Mouse (Mus musculus): ENCODE measurements around the gene Aspscr1.
"Not testable (repeated sequence)": the region's sequence is repeated elsewhere in the genome, so short reads cannot be mapped to it uniquely, and the experiment has no call there.

The Aspscr1 gene

DNA sequence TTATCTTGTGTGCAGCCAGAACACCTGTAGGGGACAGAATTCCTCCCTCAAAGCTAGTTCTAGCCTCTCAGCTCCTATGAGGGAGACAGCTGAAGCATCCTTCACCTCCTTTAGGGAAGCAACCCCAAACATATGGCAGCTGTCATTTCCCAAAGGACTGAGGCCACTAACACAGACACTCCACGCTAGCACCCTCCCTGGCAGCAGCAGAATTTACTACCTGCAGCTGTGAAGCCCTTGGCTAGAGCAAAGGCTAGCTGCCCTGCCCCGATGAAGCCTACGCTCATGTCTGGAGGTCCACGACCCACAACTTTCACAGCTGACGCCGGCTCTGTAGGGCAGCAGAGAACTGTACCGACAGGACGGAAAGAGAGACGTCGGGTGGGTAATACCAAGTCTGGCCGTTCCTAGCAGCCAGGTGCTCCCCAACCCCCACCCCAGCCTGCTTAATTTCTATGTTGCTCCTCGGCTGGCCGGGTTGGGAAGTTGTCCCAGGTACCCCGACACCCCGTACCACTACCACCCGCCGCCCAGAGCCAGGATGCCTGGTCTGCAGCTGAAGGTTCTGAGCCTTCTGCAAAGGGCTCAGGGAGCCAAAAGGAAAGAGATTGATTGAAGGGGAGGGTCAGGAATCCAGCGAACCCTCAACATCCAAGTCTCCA is 29.7 kb upstream of the Aspscr1 start:
- DNase-seq = peak; percentile 31 to 33

DNA sequence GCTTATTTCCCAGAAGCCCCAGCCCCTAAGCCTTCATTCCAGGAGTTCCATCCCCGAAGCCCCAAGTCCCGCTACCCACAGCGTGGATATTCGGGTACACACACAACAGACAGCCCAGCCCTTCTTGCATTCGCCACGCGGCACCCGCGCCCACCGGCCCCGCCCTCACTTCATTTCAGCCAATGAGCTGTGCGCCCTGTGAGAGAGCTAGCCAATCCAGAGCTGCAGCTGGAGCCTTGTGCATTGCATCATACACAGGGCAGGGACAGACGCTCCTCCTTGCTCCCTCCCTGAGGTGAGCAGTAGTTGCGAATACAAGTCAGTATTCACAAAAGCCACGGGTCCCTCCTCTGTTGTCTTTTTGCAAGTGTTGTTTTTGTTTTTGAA is 29.2 kb upstream of the Aspscr1 start, which contains the start of gene Pycr1:
Gene Pycr1, minus strand, starts transcription at position 169 of the 387 bp plus-strand sequence.
- DNase-seq = peak; percentile 91 to 92

DNA sequence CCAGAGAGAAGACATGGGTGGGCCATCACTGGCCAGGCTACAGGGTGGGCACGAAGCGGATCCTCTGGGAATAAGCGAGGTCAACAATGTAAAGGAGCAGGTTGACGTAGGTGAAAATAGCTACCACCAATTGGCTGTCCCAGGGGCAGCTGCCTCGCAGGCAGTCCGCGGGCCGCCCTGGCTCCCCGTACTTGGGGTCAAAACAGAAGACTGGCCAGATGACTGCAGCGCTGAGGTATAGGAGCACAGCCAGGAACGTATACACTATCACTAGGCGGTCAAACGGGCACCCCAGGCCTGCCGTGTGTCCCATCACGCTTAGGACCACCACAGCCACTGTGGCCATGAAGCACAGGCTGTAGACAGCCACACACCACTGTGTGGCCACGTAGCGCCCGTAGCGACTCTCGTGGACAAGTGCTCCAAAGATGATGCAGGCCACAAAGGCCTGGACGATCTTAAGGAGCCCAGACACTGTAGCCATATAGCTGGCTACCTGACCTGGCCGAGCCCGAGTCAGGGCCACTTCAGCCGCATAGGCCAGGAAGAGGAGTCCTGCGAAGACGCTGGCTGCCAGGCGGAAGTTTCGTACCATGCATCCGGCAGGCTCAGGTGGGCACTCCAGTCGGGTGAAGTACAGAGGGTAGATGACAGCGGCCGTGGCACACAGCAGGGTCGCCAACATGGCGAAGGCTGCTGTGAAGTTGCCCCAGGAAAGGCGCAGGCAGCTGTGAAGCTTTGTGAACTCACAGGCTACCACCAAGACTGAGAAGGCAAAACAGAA is 25.5 kb upstream of the Aspscr1 start:
- no peak for DNase-seq

DNA sequence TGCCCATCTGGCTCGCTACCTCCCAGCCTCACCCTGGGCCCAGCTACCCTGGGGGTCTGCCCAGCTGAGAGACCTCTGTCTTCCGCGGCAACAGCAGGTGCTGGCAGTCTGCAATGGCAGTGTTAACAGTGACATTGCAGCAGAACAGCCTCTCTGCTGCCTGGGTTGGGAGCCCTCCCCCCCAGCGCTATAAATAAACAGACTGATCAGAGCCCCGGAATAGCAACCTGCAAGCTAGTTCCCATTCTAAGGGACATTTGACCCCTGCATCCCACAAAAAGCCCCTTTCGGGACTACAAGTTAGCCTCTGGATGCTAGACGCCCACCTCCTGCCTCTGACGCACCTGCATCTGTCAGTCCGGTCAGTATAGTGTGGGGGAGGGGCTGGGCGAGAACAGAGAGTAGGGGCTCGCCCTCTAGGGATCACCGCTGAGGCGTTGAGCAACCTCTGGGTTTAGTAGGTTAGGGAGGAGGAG is 24.7 kb upstream of the Aspscr1 start, which contains the start of gene Myadml2:
Gene Myadml2, minus strand, starts transcription at position 158 of the 476 bp plus-strand sequence.
- DNase-seq = peak in 1 of 2 experiments; percentile 49

DNA sequence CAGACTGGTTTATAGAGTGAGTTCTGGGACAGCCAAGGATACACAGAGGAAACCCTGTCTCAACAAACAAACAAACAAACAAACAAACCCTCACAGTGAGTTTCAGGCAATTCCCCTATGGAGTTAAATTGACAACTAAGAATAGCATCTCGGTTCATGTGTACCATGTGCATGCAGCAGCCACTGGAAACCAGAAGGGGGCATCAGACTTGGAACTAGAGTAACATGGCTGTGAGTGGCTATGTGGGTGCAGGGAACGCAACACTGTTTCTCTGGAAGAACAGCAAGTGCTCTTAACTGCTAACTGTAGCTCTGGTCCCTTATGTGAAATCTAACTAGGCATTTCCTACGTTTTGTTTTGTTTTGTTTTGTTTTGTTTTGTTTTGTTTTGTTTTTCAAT is 20.9 kb upstream of the Aspscr1 start:
- DNase-seq = no peak

DNA sequence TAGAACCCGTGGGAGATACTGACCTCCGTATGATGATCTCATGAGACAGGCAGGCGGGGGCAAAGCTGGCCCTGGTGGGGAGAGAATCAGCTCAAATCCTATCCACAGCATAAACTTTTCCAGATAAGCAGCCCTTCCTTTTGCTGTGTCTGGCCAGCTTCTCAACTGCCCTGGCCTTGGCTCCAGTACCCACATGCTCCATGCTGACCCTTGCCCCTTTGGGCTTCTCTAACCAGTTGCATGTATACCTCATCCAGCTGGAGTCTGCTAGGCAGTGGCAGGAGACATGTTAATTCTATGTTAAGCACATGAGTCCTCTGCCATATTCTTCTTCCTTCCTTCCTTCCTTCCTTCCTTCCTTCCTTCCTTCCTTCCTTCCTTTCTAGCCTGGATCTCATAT is 18.0 kb upstream of the Aspscr1 start:
- no peak for DNase-seq

DNA sequence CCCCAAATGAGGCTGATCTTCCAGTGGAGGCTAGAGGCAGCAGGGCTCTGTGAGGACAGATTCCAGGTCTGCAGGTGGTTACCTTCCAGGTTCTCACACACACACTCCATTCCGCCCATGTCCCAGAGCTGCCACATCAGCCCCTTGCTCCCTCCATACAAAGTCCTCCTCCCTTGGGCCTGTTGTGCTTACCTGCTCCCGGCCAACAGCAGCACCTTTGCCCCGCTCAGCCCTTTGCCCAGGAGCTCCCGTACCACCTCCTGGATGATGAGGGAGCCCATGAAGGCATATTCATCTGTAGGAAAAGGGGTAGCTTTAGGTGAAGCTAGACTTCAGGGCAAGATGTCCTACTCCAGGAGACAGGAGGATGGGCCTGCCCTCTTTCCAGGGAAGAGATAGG is 15.5 kb upstream of the Aspscr1 start:
- DNase-seq = no peak

DNA sequence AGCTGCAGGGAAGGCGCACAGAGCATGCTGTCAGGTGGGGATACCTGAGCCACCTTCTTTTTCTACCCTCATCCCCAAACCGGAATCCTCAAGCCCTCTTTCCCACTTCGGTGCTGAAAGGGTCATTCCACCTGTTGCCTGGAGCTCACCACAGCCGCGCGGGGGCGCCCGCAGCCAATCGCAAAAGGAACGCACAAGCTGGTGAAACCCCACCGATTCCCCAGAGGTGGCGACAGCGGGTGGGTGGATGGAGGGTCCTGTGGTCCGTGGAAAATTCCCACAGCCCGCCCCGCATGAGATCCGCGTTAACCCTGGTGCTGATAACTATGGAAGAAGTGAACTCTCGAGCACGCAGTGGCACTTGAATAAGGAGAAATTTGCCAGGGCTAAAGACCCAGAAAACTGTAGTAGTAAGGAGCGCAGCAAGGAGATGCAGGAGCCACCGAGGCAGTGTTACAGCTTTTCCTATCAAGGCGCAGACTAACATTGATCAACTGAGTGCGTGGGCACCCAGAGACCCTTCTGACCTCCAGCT is 13.8 kb upstream of the Aspscr1 start:
- peak; percentile 62 to 70 for DNase-seq

DNA sequence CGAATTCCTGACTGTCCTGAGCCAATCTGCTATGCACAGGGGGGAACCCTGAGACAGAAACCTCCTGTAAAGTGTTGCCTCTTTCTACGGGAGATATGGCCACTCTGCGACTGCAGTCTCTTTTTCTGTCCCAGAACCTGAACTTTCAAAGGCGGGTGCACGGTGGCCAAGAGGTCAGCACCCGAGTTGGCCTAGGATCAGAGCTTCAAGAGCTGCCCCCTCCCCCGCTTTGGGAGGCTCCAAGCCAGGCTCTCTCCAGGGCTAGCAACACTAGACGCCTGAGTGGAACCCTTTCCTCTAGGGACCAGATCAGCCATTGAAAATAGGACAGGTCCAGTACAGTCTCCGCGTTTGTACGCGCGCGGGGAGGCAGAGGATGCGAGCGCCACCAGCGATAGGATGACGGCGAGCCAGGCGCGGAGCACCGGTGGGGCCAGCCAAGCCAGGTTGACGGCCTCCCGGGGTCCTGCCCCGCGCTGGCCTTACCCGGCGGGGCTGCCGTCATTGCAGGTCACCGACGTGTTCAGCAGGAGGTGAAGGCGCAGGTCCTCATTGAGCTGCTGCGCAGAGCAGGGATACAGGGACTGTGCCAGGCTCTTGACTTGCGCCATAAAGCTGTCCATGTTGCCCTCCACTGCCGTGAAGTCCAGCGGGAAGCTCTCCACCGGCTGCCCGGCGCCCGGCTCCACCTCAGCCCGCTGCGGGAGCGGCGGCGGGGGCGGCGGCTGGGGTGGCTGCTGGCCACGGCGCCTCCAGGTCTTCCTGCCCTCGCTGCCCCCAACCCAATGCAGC is 13.1 kb upstream of the Aspscr1 start:
- no peak for DNase-seq

DNA sequence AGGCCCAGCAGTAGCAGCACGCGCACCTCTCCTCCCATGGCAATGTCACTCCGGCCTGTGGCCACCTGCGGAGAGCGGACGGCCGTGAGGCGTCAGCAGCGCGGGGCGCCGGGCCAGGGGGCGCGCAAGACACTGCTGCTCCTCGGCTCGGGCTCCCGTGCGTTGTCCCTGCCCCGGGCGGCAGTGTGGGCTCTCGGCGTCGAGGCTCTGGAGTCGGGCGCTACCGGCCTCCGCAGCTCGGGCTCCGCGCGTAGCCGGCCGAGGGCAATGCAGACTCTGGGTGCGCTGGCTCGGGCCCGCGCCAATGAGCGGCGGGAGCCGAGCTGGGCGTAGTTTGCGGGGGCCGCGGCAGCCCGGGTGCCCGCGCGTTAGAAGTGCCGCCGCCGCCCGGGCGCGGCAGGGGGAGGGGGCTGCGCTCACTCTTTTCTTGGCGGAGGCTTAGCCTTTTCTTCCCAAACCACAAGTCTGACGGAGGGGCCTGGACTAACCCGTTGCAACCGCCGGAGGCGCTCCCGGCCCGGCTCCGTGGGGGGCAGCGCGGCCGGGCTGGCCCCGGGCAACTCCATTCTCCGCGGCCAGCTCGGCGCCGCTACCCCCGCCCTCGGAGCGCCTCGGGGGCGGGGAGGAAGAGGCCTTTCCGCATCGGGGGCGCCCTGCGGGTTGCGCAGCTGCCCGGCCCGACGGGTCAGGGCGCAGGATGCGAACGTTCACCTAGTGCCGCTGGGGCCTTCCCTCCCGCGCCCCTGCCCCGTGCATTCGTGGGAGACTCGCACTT is 12.3 kb upstream of the Aspscr1 start:
- DNase-seq = no peak

DNA sequence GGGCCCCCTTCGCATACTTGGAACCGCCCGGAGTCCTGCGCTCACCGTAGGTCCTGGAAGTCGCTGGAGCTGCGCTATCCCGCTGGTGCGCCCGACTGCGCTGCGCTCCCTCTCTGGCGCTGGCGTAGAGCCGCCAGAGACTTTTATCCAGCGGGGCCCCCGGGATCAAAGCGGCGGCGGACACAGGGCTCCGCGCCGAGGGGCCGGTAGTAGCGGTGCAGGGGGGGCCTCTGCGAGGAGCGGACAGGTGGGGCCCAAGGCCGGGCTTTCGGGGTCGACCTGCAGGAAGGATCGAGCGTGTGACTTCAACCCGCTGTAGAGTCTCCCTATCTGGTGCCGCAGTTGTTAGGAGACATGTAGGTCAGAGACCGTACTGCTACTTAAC is 11.7 kb upstream of the Aspscr1 start, which contains the start of gene Notum:
Gene Notum, minus strand, starts transcription at position 100 of the 385 bp plus-strand sequence.
- DNase-seq = no peak

DNA sequence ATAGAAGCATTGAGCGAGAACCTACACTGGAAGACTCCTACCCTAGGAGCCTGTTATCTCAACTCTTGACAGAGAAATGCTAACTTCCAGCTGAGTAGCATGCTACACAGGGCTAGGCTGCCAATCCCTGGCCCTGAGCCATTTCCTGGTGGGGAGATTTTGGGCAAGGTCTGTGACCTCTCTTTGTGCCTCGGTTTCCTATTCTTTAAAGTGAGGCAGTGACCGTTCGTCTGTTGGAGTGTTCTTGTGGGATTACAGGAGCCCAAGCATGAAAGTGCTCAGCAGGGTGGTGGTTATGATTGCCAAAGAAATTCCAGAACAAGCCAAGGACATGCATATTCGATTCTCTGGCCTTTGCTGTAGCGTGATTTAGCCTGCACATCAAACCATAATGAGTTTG is 10.0 kb upstream of the Aspscr1 start:
- DNase-seq = no peak

DNA sequence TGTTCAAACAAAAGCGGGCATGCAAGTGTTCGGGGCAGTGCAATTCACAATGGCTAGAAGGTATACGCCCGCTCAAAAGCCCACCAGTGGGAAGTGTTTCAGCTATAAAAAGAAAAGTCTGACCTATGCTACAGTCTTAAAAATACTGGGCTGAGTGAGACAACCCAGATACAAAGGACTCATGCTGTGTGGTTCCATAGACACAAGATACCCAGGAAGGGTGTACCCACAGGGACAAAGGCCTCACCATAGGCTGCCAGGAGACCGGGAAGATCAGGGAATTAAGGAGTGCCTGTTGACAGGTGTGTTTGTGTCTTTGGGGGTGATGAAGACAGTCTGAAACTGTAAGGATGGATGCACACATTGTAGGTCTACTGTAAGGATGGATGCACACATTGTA is 9.1 kb upstream of the Aspscr1 start:
- no peak for DNase-seq

DNA sequence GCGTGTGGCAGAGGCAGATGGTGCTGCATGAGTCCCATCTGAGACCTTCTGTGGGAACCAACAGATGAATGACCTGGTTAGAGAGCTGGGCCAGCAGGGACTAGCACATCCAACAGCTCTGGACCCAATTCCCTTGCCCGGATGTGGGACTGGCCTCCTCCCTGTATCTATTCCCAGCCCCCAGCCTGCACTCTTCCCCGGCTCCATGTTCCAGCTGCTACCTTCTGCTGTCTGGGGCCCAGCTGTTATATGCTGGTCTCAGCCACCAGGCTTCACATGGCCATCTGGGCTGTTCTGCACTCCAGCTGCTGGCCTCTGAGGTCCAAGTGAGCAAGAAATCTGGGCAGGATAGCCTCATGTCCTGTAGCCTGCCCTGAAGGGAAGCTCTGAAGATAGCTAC is 7.4 kb upstream of the Aspscr1 start:
- DNase-seq = no peak

DNA sequence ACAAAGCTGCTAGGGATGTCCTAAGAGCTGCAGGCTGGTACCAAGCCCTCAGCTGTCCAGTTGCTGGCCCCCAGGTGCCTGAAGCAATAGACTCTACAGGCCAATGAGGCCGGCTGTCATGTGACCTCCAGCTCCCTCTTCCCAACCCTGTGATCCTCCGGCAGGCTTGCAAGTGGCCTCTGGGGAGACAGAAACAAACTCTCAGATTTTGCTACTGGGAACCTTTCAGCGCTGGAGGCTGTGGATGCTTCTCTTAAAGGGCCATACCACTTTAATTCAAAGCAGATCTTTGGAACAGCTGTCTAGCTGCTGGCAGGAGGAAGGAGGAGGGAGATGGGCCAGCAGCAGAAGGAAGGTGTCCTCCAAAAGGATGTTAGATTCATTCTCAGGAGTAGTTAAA is 6.2 kb upstream of the Aspscr1 start:
- no peak for DNase-seq

DNA sequence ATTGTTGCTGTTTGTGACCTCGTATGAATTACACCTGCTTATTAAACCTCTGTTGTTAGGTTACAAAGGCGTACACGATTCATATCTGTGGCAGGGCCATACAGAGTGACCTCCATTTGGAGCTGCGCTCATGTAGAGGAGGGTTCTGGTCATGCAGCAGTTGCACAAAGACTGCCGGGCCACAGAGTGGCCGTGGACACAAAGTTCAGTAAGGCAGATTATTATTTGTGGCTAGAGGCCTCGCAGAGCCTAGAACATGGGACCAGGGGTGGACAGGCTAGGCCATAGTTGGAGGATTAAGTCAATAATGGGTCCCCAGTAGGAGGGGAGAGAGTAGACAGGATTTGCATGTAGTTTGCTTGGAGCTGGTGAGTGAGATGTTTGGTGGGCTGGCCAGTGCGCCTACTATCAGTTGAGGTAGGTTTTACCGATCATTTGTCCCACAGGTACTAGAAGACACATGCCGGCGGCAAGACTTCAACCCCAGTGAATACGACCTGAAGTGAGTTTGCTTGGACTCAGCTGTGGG is 885 bp downstream of the Aspscr1 start:
- DNase-seq = no peak

DNA sequence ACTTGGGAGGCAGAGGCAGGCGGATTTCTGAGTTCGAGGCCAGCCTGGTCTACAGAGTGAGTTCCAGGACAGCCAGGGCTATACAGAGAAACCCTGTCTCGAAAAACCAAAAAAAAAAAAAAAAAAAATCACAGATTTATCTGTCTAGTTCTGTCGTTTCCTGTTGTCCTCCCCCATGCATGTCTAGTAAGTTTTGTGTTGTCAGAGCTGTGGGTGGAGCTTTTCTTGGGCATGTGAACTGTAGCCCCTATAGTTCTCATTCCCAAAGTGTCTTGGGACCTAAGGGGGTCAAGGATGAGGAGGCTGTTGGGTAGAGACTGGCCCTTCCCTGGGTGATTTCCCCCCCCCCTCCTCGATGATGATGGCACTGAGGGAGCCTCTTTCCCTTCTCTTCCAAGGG is 3.1 kb downstream of the Aspscr1 start:
- DNase-seq = not testable (repeated sequence)

DNA sequence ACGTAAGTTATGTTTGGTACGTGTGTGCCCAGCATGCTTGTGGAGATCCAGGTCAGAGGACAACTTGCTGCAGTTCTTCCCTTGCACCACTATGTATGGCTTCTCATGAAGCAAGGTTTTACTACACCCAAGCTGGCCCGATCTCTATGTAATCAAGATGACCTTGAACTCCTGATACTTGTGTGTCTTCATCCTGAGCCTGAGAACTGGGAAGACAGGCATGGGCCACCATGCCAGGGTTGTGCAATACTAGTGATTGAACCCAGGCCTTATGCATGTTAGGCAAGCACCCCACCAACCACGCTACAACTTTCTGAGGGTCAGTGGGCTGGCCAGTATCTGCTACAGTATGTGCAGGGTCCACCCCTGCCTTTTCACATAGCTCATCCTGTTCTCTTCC is 4.2 kb downstream of the Aspscr1 start:
- no peak for DNase-seq

DNA sequence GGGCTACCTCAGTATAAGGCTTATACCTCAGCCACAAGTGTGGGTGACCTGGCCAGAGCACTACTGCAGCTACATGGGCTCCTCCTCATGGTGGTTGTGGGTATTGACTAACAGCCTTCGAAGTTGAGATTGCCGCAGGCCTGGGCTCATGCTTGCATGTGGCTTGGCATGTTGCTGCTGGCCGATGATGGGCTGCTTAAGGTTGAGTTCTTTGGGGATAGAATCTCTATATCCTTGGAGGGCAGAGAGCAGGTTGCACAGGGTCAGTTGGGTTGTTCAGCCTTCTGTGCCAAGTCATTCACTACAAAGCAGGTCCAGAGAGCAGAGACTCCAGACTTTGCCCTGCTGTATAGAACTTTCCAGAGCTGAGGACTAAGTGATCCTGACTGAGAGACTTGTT is 7.1 kb downstream of the Aspscr1 start:
- no peak for DNase-seq

DNA sequence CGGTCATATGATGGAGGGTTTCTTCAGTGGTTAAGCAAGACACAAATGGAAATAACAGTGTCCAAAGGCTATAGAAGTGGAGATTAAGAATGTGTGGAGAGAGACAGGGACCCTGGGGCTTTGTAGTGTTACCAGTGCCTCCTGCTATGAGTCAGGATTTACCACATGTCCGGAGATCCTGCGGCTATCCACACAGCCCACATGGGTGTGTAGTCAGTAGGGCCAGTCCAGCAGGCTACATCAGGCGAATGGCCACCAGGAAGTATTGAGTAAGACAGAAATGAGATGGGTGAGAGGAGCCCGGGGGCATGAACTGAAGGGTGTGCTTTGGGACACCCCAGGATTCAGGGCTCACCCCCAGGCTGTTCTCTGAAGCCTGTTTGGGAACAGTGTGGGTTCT is 9.9 kb downstream of the Aspscr1 start:
- no peak for DNase-seq

DNA sequence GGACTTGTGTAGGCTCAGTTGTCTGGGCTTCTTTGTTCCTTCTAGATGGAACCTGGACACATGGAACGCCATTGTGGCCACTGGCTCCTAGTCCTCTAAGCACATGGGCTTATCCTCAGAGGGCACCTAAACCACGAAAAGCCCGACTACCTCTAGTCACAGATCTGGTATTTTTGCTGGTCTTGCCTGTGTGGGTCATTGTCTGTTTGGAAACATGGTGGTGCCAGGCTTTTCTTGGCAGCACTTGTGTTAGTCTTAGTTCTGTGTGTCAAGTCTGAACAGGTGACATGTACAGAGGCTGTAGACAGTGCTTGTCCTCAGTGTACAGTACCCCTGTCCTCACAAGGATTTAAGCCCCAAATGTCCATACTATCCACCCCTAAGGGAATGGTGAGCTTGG is 10.8 kb downstream of the Aspscr1 start:
- DNase-seq = no peak

DNA sequence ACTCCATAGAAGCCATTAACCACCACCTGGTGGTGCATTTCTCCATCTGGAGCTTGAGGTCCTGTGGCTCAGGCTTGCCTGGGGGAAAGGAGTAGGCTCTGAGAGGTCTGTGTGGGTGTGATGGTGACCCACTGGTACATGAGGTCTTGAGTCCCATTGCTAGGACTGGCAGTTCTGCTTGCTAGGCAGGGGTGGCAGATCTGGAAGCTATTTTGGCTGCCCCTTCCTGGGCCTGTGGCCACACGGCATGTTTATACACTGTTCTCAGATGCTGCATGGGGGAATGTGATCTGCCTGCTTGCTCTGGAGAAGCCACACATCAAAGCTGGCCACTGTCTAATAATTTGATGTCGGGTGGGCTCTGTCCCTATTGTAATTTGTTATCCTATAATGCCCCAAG is 11.3 kb downstream of the Aspscr1 start:
- DNase-seq = no peak
